Mouse (Mus musculus) kidney, postnatal 0 days (tissue): ENCODE results near the gene Gpatch2. TPM values are rescaled to one million over a fixed set of nuclear protein-coding genes. Genes with fewer than 3 reads are reported as not detected.

Source experiments
- ATAC-seq: fragments of 200-750 bp; cut with Nextera tagmentation; replicated peaks from 2 replicates; pipeline ENCODE4 v1.8.0; 2017; ENCODE audit warnings: low read depth, moderate number of reproducible peaks, moderate TSS enrichment, moderate library complexity; ENCODE audit not compliant: low FRiP score
- DNase-seq: peaks from one replicate; pipeline ENCODE4 v3.0.0-alpha.2; 2016; ENCODE audit warnings: low spot score
- H3K27ac ChIP-seq: fragments of 300-500 bp; sonication (generic); 2 replicates; pipeline ENCODE4 v1.5.1; 2014; ENCODE audit warnings: mild to moderate bottlenecking
- H3K27me3 ChIP-seq: fragments of 300-500 bp; sonication (generic); 2 replicates; pipeline ENCODE4 v1.6.1; 2014; ENCODE audit warnings: low read length, mixed read lengths; ENCODE audit not compliant: insufficient read depth
- H3K36me3 ChIP-seq: fragments of 300-500 bp; sonication (generic); 2 replicates; pipeline ENCODE4 v1.6.1; 2014; ENCODE audit warnings: low read length, mixed read lengths; ENCODE audit not compliant: insufficient read depth
- H3K4me1 ChIP-seq: fragments of 300-500 bp; sonication (generic); replicated peaks from 2 replicates; pipeline ENCODE4 v1.6.1; 2014; ENCODE audit warnings: antibody characterized with exemption, low read length, mixed read lengths; ENCODE audit not compliant: insufficient read depth
- H3K4me2 ChIP-seq: fragments of 300-500 bp; sonication (generic); 2 replicates; pipeline ENCODE4 v1.6.1; 2014; ENCODE audit warnings: mild to moderate bottlenecking, low read length, moderate library complexity, mixed read lengths
- H3K4me3 ChIP-seq: fragments of 300-500 bp; sonication (generic); replicated peaks from 2 replicates; pipeline ENCODE4 v1.5.1; 2014; ENCODE audit warnings: low read depth, low read length
- H3K9ac ChIP-seq: fragments of 300-500 bp; sonication (generic); 2 replicates; pipeline ENCODE4 v1.6.1; 2014; ENCODE audit warnings: low read depth, low read length
- H3K9me3 ChIP-seq: fragments of 300-500 bp; sonication (generic); replicated peaks from 2 replicates; pipeline ENCODE4 v1.6.1; 2016; ENCODE audit warnings: low read length, inconsistent platforms, mixed read lengths
- CTCF ChIP-seq: IDR thresholded peaks from 2 replicates; pipeline ENCODE4 v1.5.1; 2016; ENCODE audit warnings: antibody characterized with exemption, low read depth, mild to moderate bottlenecking, moderate library complexity
- WGBS: fragments of 180-500 bp; shearing (Covaris S2); extraction: QIAGEN DNeasy Blood & Tissue Kit; methylation state at CpG from one replicate; pipeline ENCODE4 v1.1.7; 2014; 5-methylcytosine and 5-hydroxymethylcytosine counted together
- polyA plus RNA-seq: library from polyadenylated mRNA; unstranded; fragments of >200 nt; fragmentation: Nextera tagmentation; extraction: Ambion mirVana; gene quantifications from 2 replicates; pipeline ENCODE4 v1.2.1, GENCODE M21; 2015

The Gpatch2 gene
- polyA plus RNA-seq, 1 experiment from 2014 or later, result 11.8 TPM

DNA sequence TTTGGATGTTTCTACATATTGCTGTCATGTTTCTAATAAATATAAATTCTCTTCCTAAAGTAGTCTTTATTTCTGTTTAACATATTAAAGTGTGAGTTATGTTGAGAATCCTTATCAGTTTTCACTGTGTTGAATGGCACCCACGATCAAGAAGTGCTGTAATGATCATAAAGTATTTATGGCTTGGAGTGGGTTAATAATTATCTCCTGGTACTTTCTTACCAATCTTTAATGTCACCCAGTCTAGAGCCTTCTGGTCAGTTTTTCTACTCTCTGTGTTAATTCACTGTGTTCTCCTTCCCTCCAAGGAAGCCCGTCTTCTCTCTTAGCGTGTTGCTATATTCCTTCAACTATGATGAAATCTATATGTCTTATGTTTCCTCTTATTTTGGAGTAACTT lies 25.0 kb downstream of the Gpatch2 start:
- DNase-seq (no peak), ATAC-seq (no peak)
- TF ChIP-seq CTCF, result no peak
- H3K9ac ChIP-seq, result no peak overlapping the region
- H3K4me1 ChIP-seq, result no peaks in the 10 kb centered on the region
- H3K27me3 ChIP-seq, result no peaks in the 10 kb centered on the region
- no peak overlapping the region for H3K4me3 ChIP-seq
- H3K27ac ChIP-seq, result no peak overlapping the region
- H3K9me3 ChIP-seq, result no peaks in the 10 kb centered on the region
- WGBS, result 85% methylated on average over 3 of the region's 3 CpGs
- H3K36me3 ChIP-seq, result no peaks in the 10 kb centered on the region
- H3K4me2 ChIP-seq, result no peak overlapping the region

DNA sequence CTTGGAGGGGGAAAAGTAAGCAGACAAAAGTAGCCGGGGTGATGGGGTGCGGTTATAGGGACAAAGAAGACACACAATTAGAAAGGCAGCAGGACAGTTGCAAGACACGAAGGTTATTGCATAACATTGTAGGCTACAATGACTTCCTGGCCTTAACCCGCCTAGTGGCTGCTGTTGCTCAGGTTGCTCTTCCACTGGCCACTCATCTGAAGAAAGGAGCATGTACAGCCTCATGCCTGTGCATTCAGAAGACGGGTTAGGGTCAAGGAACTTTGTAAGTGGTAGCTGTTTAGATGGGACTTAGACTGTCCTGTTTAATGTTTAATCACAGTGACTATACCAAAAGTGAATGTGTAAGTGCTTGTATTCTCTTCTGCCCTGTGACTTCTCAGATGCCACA lies 26.0 kb downstream of the Gpatch2 start:
- H3K9me3 ChIP-seq, result no peaks in the 10 kb centered on the region
- H3K36me3 ChIP-seq, result no peaks in the 10 kb centered on the region
- no peaks in the 10 kb centered on the region for H3K27me3 ChIP-seq
- H3K4me3 ChIP-seq, result no peak overlapping the region
- no peaks in the 10 kb centered on the region for H3K4me1 ChIP-seq
- 84% methylated on average over 5 of the region's 5 CpGs for WGBS
- no peak overlapping the region for H3K9ac ChIP-seq
- peak; percentile 14 for DNase-seq
- no peak overlapping the region for H3K4me2 ChIP-seq
- H3K27ac ChIP-seq, result no peak overlapping the region
- ATAC-seq, result no peak
- TF ChIP-seq CTCF, result no peak

DNA sequence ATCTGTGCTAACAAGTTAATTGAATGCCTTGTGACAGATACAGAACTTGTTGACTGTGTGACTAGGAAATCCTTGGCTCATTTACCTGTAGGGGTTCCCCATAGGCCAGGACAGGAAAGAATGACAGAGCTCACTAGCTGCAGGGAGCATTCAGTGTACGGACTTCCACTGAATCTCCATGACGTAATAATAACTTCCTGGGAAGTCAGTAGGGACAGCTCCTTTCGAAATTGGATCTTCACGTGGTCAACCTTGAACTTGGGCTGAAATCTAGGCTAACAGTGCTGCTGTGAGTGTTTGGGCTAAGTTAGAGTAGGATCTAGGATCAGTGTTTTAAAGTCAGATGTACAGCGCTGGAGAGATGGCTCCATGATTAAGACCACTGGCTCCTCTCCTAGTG lies 29.4 kb downstream of the Gpatch2 start:
- Histone ChIP-seq H3K9me3 (no peaks in the 10 kb centered on the region), H3K4me1 (no peaks in the 10 kb centered on the region), H3K4me2 (no peak overlapping the region), H3K9ac (no peak overlapping the region), H3K27ac (no peak overlapping the region), H3K27me3 (no peaks in the 10 kb centered on the region), H3K36me3 (no peaks in the 10 kb centered on the region), H3K4me3 (no peak overlapping the region)
- ATAC-seq (no peak), DNase-seq (no peak)
- no peak for TF ChIP-seq CTCF
- WGBS, result 73% methylated on average over 5 of the region's 5 CpGs

DNA sequence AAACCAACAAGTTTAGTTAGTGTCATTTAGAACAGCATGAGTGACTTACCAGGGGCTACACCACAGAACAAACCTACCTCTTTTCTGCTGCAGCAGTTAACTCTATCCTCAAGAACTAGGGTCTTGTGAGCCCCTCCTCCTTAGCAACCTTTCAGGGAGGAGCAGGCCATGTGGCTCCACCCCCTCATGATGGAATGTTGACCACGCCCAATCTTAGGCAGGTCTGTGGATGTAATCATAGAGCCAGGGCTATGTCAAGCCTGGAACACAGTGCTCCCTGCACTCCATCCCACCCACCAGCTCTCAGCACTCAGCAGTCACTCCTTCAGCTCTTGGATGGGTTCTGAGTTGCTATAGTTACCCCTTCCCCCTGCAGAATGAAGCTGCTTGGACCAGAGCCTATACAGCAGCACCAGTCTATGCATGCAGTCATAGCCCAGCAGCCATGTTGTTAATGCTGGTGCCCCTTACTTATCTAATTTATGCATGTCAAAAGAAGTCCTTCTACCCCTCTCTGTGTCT lies 35.5 kb downstream of the Gpatch2 start:
- Histone ChIP-seq H3K27ac (no peak overlapping the region), H3K27me3 (no peaks in the 10 kb centered on the region), H3K9ac (no peak overlapping the region), H3K4me1 (no peaks in the 10 kb centered on the region), H3K9me3 (no peaks in the 10 kb centered on the region), H3K36me3 (no peaks in the 10 kb centered on the region), H3K4me3 (no peak overlapping the region), H3K4me2 (no peak overlapping the region)
- ATAC-seq (no peak), DNase-seq (no peak)
- 83% methylated on average over 1 of the region's 1 CpGs for WGBS
- no peak for TF ChIP-seq CTCF

DNA sequence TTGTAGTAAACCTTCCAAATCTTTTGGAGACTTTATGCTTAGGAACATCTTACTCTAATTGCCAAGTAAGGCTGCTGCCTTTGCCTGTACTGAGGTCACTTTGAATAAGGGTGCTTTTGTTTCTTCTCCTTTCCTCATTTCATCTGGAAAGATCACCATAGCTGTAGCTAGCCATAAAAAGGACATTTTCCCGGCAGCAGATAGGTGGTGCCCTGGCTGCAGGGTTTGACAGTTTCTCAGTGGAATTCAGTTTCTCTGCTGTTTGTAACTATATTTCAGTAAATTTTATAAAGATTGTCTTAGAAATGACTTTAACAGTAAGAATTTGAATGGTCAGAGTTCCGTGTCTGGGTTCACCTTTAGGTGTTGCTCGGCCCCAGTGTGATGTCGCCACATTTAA lies 43.4 kb downstream of the Gpatch2 start:
- Histone ChIP-seq H3K9ac (no peak overlapping the region), H3K9me3 (no peaks in the 10 kb centered on the region), H3K27me3 (no peaks in the 10 kb centered on the region), H3K27ac (no peak overlapping the region), H3K4me3 (no peak overlapping the region), H3K4me1 (no peaks in the 10 kb centered on the region), H3K36me3 (no peaks in the 10 kb centered on the region), H3K4me2 (no peak overlapping the region)
- 83% methylated on average over 4 of the region's 4 CpGs for WGBS
- TF ChIP-seq CTCF, result peak; percentile 22; the same call in 1 of the 2 replicates
- ATAC-seq (no peak), DNase-seq (no peak)

DNA sequence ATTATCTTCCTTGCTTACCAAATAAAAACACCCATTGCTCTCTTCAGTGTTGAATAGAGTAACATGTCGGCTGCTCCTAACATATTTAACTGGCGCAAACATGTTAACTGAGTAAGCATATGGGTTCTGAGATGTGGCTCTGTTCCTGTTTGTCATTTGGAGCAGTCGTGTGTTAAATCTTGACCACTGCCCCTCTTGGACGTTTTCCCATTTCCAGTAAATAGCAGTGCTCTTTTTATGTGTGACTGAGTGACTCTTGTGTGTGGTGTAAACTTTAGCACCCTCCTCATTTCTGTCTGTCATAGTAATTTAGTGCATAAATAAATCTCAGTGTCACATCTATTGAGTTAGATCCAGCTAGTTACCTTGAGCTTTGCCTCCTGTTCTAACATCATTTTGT lies 52.3 kb downstream of the Gpatch2 start:
- TF ChIP-seq CTCF, result no peak
- Histone ChIP-seq H3K4me3 (no peak overlapping the region), H3K9ac (no peak overlapping the region), H3K9me3 (no peaks in the 10 kb centered on the region), H3K27me3 (no peaks in the 10 kb centered on the region), H3K4me1 (no peaks in the 10 kb centered on the region), H3K27ac (no peak overlapping the region), H3K36me3 (no peaks in the 10 kb centered on the region), H3K4me2 (no peak overlapping the region)
- DNase-seq, result peak; percentile 31
- WGBS, result 36% methylated on average over 4 of the region's 4 CpGs
- ATAC-seq, result no peak
